Mouse (Mus musculus) liver, adult 2 months (tissue): Measurements from ENCODE around the gene 4933428G20Rik.

Experiments
- CTCF ChIP-seq: fragments of 200-500 bp; IDR thresholded peaks from 2 replicates; pipeline ENCODE4 v1.5.1; 2011; ENCODE audit warnings: low read depth, low read length, control low read depth
- POLR2A ChIP-seq: fragments of 200-500 bp; IDR thresholded peaks from 2 replicates; pipeline ENCODE4 v1.6.1; 2011; ENCODE audit warnings: low read length, control low read depth; ENCODE audit not compliant: insufficient read depth; ENCODE audit errors: extremely low read depth

GRCm38 (mm10) chr11:97445596-97445995, 54.5 kb downstream of the 4933428G20Rik start:
- TF ChIP-seq CTCF (no peak), POLR2A (no peak)
